Mouse (Mus musculus) heart, adult 11 months (tissue): Measurements from ENCODE around the gene Zfp335.

ENCODE experiments used
- DNase-seq: peaks from one replicate; pipeline ENCODE4 v3.0.0; 2022

Gene Zfp335

DNA sequence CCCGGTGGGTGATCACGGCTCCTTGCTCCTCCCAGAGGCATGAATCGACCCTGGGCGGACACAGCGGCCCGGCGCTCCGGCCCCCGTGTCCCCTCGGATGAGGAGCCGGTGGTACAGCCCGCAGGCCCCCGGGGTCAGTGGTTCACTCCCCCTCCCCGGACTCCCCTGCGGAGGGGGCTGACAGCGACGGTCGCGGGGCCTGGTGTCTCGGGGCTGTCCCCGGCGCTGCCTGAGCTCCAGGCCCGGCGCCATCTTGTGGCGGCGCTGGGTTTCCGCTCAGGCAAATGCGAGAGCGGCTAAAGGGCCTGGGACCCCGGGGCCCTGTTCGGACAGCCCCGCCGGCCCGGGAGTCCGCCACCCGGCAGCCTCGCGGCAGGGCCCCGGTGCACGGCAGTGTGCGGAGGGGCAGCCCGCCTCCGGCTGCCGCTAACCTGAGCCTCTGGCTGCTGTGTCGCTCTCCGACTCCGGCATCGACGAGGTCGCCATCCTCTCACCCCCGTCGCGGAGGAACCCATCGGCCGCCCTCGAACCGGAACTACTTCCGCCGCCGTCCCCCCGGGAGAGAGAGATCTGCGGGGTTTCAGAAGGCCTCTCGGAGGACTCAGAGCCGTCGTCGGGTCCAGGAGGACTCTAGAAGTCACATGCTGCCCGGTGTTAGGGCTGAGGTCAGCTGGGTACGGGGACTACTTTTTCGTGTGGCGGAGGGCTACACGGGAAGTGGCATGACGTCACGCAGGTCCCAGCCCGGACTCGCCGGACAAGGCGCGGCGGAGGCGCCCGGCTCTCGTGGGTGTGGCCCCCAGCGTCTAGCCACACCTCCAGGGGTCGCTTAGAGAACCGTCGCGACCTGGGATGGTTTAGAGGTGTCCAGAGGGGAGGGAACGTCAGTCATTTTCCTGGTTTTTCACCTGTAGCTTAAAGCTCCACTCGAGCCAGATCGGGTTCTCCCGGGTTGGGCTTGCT, at the start of gene Zfp335:
Gene Zfp335, minus strand, starts transcription at position 672 of the 963 bp plus-strand sequence.
- DNase-seq: peak; percentile 100

- peak; percentile 95 for DNase-seq
Observed at GRCm38 (mm10) chr2:164960716-164961441, 49.3 kb upstream of the Zfp335 start, which contains the start of gene Slc12a5. TSS of gene Slc12a5 (plus strand) at chr2:164960802.

- DNase-seq: no peak
Observed at GRCm38 (mm10) chr2:164957548-164958315, 46.2 kb upstream of the Zfp335 start.

DNA sequence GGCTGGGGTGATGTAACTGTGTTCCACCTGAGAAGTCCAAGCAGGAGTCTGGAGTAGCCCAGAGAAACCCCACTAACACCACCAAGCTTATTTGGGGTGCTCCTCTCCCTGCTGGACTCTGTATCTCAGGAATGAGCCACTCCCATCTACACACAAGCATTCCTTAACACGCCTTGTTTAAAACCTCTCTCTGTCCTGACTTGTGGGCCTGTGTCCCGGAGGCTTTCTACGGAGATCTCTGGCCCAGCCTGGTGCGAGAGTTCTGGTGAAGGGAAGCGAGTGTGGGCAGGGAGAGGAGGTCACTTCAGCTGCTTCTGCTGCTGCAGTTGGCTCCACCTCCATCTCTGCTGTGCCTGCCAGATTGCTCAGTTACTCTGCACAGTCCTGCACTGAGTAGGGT, 44.6 kb upstream of the Zfp335 start:
- DNase-seq: no peak

GRCm38 (mm10) chr2:164955725-164956124, 44.2 kb upstream of the Zfp335 start:
- DNase-seq: no peak

DNA sequence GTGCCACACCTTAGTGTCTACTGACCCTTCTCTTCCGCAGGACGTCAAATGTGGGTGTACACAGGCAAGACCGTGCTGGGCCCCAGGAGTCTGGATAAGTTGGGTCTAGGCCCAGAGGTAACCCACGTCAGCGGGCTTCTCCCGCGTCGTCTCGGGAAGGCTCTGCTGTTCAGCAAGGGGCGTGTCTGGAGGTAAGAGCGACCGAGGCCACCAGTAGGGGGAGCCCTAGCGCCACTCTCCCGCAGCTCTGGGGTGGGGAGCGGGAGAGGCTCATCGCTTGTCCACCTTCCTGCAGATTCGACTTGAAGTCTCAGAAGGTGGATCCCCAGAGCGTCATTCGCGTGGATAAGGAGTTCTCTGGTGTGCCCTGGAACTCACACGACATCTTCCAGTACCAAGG, 41.7 kb upstream of the Zfp335 start:
- DNase-seq: peak; percentile 93

DNA sequence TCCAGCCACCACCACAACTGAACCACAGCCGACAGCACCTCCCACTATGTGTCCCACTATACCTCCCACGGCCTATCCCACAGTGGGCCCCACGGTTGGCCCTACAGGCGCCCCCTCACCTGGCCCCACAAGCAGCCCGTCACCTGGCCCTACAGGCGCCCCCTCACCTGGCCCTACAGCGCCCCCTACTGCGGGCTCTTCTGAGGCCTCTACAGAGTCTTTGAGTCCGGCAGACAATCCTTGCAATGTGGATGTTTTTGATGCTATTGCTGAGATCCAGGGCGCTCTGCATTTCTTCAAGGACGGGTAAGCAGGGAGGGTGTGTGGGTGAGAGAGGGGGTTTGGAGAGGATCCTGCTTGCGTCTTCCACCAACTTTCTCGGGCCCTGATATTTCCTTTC, 40.9 kb upstream of the Zfp335 start:
- DNase-seq: no peak

GRCm38 (mm10) chr2:164951745-164952144, 40.2 kb upstream of the Zfp335 start:
- no peak for DNase-seq

GRCm38 (mm10) chr2:164950501-164950900, 38.9 kb upstream of the Zfp335 start:
- no peak for DNase-seq

- no peak for DNase-seq
Observed at GRCm38 (mm10) chr2:164948962-164949361, 37.4 kb upstream of the Zfp335 start.

GRCm38 (mm10) chr2:164947930-164948329, 36.4 kb upstream of the Zfp335 start:
- DNase-seq: no peak

DNA sequence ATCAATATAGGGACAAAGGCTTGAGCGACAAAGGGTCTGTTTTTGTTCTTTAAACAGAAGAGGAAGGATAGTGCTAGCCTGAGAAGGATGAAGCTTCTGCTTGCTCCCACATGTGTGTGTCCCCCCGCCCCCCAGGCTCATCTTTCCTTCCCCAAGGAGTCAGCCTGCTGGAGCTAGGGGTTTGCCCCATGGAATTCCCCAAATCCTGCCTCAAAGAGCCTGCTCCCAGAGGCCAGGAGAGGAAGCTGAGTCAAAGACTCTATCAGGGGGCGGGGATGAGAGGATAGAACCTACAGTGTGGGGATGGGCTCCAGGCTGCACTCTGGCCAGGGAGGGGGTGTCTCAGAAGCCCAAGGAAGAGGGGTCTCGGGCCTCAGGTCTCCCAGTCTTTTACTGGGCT, 35.9 kb upstream of the Zfp335 start:
- DNase-seq: no peak

GRCm38 (mm10) chr2:164942692-164943290, 31.2 kb upstream of the Zfp335 start:
- peak; percentile 97 for DNase-seq

GRCm38 (mm10) chr2:164940140-164940830, 28.7 kb upstream of the Zfp335 start, which contains the start of gene Mmp9:
TSS of gene Mmp9 (plus strand) at chr2:164940780.
- no peak for DNase-seq

DNA sequence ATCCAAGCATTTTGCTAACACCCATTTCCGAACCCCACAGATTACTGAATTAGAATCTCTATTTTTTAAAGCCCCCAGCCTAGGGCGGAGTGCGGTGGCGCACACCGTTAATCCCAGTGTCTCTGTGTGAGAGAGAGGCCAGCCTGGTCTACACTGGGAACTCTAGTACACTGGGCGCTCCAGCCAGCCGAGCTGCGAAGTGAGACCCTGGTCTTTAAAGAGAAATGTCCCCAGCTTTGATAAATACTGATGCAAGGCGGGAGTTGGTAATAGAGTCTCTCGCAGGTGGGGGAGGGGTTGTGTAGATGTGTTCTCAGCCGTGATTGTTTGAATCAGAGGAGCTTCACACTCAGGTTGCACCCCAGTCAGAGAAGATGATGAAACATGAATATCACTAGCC, 27.5 kb upstream of the Zfp335 start:
- DNase-seq: no peak

DNA sequence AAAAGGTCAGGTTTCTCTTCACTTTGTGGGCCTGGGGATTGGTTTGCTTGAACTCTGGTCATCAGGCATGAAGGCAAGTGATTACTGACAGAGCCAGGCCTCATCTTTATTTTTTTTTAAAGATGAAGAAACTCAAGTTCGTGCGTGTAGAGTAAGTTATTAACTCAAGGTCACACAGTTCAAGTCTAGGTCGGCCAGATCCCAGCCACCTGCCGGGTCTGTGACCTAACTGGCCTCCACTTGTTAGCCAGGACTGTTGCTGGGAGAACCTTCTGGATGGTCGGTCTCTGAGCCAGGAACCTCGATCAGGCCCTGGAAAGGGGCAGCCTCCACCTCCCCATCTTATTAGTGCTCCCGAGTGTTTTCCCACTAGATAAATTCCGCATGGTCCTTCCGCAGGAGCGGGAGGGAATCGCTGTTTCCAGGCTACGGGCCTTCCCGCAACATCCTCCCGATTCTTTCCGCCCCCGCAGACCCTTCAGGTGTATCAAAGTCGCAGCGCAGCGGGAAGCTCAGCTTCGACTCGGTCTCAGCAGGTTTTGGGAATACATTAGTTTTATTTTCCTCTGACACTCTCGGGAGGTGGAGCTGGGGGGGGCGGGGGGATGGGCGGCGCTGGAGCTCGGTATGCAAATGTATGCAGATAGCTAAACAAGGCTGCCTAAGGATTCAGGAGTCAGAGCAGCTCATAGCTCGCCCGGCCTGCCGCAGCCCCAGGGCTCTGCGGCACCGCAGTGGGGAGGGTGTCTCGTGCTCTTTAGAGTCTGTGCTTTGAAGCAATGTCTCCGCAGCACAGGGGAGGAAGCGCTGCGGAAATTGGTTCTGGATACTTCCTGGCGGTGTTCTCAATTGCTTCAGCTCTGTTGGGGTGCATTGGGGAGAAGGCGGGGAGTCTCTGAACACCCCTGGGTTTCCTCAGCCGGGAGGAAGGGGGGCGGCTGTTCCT, 26.9 kb upstream of the Zfp335 start:
- DNase-seq: peak; percentile 93

- DNase-seq: no peak
Observed at GRCm38 (mm10) chr2:164935991-164936390, 24.4 kb upstream of the Zfp335 start.

DNA sequence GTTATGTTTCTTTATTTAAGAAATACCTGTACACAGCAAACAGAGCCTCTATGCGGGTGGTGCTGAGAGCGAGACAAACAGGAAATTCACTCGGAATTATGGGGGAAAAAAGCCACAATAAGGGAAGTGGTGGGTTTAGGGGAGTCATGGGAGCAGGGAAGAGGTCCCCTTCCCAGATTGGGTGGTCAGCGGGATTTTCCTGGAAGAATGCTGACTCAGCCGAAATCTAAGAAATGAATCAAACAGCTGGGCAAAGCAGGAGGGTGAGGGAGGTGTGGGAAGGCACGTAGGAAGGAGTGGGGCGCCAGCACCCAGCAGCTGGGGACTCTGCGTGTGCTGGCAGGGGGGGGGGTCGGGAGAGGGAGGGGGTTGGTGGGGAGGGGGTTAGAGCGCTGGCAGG, 22.0 kb upstream of the Zfp335 start:
- no peak for DNase-seq

DNA sequence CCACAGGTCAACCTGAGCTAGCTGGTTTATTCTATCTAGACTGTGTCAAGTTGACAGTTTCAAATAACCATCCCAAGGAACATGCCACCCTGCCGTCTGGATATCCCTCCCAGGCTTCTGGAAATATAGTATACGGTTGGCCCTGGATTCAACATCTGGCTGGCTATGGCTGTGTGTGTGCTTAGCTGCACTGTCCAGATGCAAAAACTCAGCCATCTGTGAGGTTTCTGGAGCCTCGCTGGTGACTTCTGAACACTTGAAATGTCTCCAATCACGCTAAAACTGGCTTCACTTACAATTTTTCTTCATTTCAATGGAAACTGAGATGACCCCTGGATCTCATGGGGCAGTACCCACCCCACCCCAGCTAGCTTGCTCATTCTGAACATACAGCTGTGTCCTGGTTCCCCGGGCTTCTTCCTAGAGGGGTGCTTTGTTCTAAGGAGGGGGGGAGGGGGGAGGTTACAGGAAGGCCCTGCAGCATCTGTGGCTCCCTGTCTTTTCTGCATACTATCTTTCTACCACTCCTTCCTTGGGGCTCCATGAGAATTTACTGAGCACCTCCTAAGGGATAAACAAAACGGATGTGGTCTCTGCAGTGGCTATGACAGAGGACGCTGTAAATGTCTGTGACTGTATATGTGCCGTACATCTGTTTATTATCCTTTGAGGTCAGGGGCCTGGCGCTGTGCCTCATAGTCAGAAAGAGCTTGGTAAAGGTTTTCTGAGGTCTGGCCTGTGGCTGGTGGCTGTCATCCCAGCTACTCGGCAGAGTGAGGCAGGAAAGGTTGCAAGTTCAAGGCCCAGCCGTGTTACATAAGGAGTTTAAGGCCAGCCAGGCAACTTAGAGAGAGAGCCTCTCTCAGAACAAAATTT, 19.4 kb upstream of the Zfp335 start:
- DNase-seq: no peak
